Mouse (Mus musculus) kidney, postnatal 0 days (tissue): ENCODE data around the gene Gpr107. TPM values are rescaled to one million over a fixed set of nuclear protein-coding genes. Genes with fewer than 3 reads are reported as not detected.
A peak's percentile ranks its signal among the peaks of the same experiment; 100 is the strongest.

ENCODE experiments used
- ATAC-seq: fragments of 200-750 bp; cut with Nextera tagmentation; replicated peaks from 2 replicates; pipeline ENCODE4 v1.8.0; 2017; ENCODE audit warnings: low read depth, moderate number of reproducible peaks, moderate TSS enrichment, moderate library complexity; ENCODE audit not compliant: low FRiP score
- DNase-seq: peaks from one replicate; pipeline ENCODE4 v3.0.0-alpha.2; 2016; ENCODE audit warnings: low spot score
- H3K27ac ChIP-seq: fragments of 300-500 bp; sonication (generic); 2 replicates; pipeline ENCODE4 v1.5.1; 2014; ENCODE audit warnings: mild to moderate bottlenecking
- H3K27me3 ChIP-seq: fragments of 300-500 bp; sonication (generic); 2 replicates; pipeline ENCODE4 v1.6.1; 2014; ENCODE audit warnings: low read length, mixed read lengths; ENCODE audit not compliant: insufficient read depth
- H3K36me3 ChIP-seq: fragments of 300-500 bp; sonication (generic); 2 replicates; pipeline ENCODE4 v1.6.1; 2014; ENCODE audit warnings: low read length, mixed read lengths; ENCODE audit not compliant: insufficient read depth
- H3K4me1 ChIP-seq: fragments of 300-500 bp; sonication (generic); replicated peaks from 2 replicates; pipeline ENCODE4 v1.6.1; 2014; ENCODE audit warnings: antibody characterized with exemption, low read length, mixed read lengths; ENCODE audit not compliant: insufficient read depth
- H3K4me2 ChIP-seq: fragments of 300-500 bp; sonication (generic); 2 replicates; pipeline ENCODE4 v1.6.1; 2014; ENCODE audit warnings: mild to moderate bottlenecking, low read length, moderate library complexity, mixed read lengths
- H3K4me3 ChIP-seq: fragments of 300-500 bp; sonication (generic); replicated peaks from 2 replicates; pipeline ENCODE4 v1.5.1; 2014; ENCODE audit warnings: low read depth, low read length
- H3K9ac ChIP-seq: fragments of 300-500 bp; sonication (generic); 2 replicates; pipeline ENCODE4 v1.6.1; 2014; ENCODE audit warnings: low read depth, low read length
- H3K9me3 ChIP-seq: fragments of 300-500 bp; sonication (generic); replicated peaks from 2 replicates; pipeline ENCODE4 v1.6.1; 2016; ENCODE audit warnings: low read length, inconsistent platforms, mixed read lengths
- CTCF ChIP-seq: IDR thresholded peaks from 2 replicates; pipeline ENCODE4 v1.5.1; 2016; ENCODE audit warnings: antibody characterized with exemption, low read depth, mild to moderate bottlenecking, moderate library complexity
- WGBS: fragments of 180-500 bp; shearing (Covaris S2); extraction: QIAGEN DNeasy Blood & Tissue Kit; methylation state at CpG from one replicate; pipeline ENCODE4 v1.1.7; 2014; 5-methylcytosine and 5-hydroxymethylcytosine counted together
- polyA plus RNA-seq: library from polyadenylated mRNA; unstranded; fragments of >200 nt; fragmentation: Nextera tagmentation; extraction: Ambion mirVana; gene quantifications from 2 replicates; pipeline ENCODE4 v1.2.1, GENCODE M21; 2015

The Gpr107 gene
- polyA plus RNA-seq, 1 experiment from 2014 or later, result 32.3 TPM

- no peak for TF ChIP-seq CTCF
- peaks cover 65% of the 10 kb centered on the region for H3K4me1 ChIP-seq
- H3K27ac ChIP-seq, result peak overlapping the region; percentile 73
- H3K4me2 ChIP-seq, result peak overlapping the region; percentile 70
- H3K36me3 ChIP-seq, result no peaks in the 10 kb centered on the region
- no peaks in the 10 kb centered on the region for H3K27me3 ChIP-seq
- peak overlapping the region; percentile 65 for H3K9ac ChIP-seq
- H3K4me3 ChIP-seq, result peak overlapping the region; percentile 38
- ATAC-seq (peak; percentile 27), DNase-seq (peak; percentile 46)
- WGBS, result 33% methylated on average over 9 of the region's 9 CpGs
- H3K9me3 ChIP-seq, result no peaks in the 10 kb centered on the region
These were observed 107.3 kb downstream of the Gpr107 start for GRCm38 (mm10) chr2:31259367-31259920.

GRCm38 (mm10) chr2:31260549-31260948, 108.4 kb downstream of the Gpr107 start:
- peak overlapping the region; percentile 0; the same call in 1 of the 2 replicates for H3K27ac ChIP-seq

GRCm38 (mm10) chr2:31263039-31263461, 110.9 kb downstream of the Gpr107 start:
- ATAC-seq, result no peak
- Histone ChIP-seq H3K36me3 (no peaks in the 10 kb centered on the region), H3K27ac (peak overlapping the region; percentile 60; the same call in 1 of the 2 replicates), H3K4me2 (no peak overlapping the region), H3K4me1 (peaks cover 51% of the 10 kb centered on the region), H3K27me3 (no peaks in the 10 kb centered on the region), H3K4me3 (no peak overlapping the region), H3K9me3 (no peaks in the 10 kb centered on the region), H3K9ac (no peak overlapping the region)
- WGBS, result 70% methylated on average over 8 of the region's 8 CpGs
- no peak for DNase-seq
- no peak for TF ChIP-seq CTCF

More at GRCm38 (mm10) chr2:31260549-31260948, 108.4 kb downstream of the Gpr107 start:
- Histone ChIP-seq H3K9me3 (no peaks in the 10 kb centered on the region), H3K4me3 (no peak overlapping the region), H3K4me1 (peaks cover 65% of the 10 kb centered on the region), H3K4me2 (no peak overlapping the region), H3K9ac (no peak overlapping the region), H3K36me3 (no peaks in the 10 kb centered on the region), H3K27me3 (no peaks in the 10 kb centered on the region)
- TF ChIP-seq CTCF, result no peak
- ATAC-seq (no peak), DNase-seq (no peak)
- WGBS, result 83% methylated on average over 8 of the region's 8 CpGs

- no peak for TF ChIP-seq CTCF
- no peaks in the 10 kb centered on the region for H3K27me3 ChIP-seq
- no peak overlapping the region for H3K4me2 ChIP-seq
- H3K9me3 ChIP-seq, result no peaks in the 10 kb centered on the region
- 31% methylated on average over 10 of the region's 10 CpGs for WGBS
- H3K4me3 ChIP-seq, result no peak overlapping the region
- H3K9ac ChIP-seq, result 0 out of 2 replicates have a peak overlapping the region, but pooled peaks have one; percentile 1
- peak; percentile 29; the same call in 1 of the 2 replicates for ATAC-seq
- peak overlapping the region; percentile 60 for H3K27ac ChIP-seq
- DNase-seq, result peak; percentile 67
- peaks cover 48% of the 10 kb centered on the region for H3K4me1 ChIP-seq
- H3K36me3 ChIP-seq, result no peaks in the 10 kb centered on the region
These were observed 111.7 kb downstream of the Gpr107 start for GRCm38 (mm10) chr2:31263746-31264378.

GRCm38 (mm10) chr2:31267447-31267846, 115.3 kb downstream of the Gpr107 start:
- TF ChIP-seq CTCF, result no peak
- Histone ChIP-seq H3K9me3 (no peaks in the 10 kb centered on the region), H3K27me3 (no peaks in the 10 kb centered on the region), H3K4me2 (no peak overlapping the region), H3K9ac (no peak overlapping the region), H3K4me1 (peaks cover 47% of the 10 kb centered on the region; the same call in 1 of the 2 replicates), H3K4me3 (no peak overlapping the region), H3K36me3 (no peaks in the 10 kb centered on the region), H3K27ac (peak overlapping the region; percentile 76)
- ATAC-seq (peak; percentile 70), DNase-seq (peak; percentile 89)
- WGBS, result 26% methylated on average over 6 of the region's 6 CpGs

Other genes starting within 250 kb of the Gpr107 start
- gene Ptges, start 222.5 kb upstream of the Gpr107 start, polyA plus RNA-seq, result 44.2 and 47.9 TPM in 2 replicates
- gene Tor1b, start 199.4 kb upstream of the Gpr107 start, polyA plus RNA-seq, result 34.8 and 35.3 TPM in 2 replicates
- 69.1 and 70.7 TPM in 2 replicates for gene Tor1a, start 184.4 kb upstream of the Gpr107 start, polyA plus RNA-seq
- 47.2 and 48.4 TPM in 2 replicates for gene BC005624, start 170.1 kb upstream of the Gpr107 start, polyA plus RNA-seq
- 12.9 and 15.9 TPM in 2 replicates for gene Usp20, start 170.0 kb upstream of the Gpr107 start, polyA plus RNA-seq
- 12.3 and 14.0 TPM in 2 replicates for gene Fnbp1, start 10.3 kb upstream of the Gpr107 start, polyA plus RNA-seq
- gene Ncs1, start 93.5 kb downstream of the Gpr107 start, polyA plus RNA-seq, result 23.5 and 26.3 TPM in 2 replicates
- 0.68 and 1.0 TPM in 2 replicates for gene Hmcn2, start 162.1 kb downstream of the Gpr107 start, polyA plus RNA-seq